8 mouse cellular contexts compared by ENCODE assay signal in the genomic region with DNA sequence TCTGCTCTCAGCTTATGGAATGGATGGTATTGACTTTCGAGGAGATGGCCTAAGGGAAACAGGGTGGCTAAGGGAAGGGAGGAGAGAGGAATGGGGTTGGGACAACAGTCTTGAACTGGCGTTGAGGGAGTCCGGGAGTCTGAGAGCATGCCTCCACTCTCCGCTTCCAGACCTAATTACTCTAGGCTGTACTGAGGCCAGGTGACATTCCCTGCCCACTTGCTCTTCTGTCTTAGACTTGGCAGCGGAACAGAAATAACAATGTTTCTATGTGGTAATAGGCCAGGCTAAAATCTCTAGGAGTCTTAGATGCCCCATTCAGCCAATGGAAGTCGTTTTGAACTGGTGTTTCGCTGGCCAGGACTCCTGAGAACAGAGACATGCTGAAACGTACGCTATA. TPM values are rescaled to one million over a fixed set of nuclear protein-coding genes. Genes with fewer than 3 reads are reported as not detected.
DNase-seq lines count a peak whose midpoint lies in the region; ATAC-seq and TF ChIP-seq lines count a peak whose summit lies in the region.

No protein-coding gene starts in this region.

- WGBS in lung, adult 2 months: 48% methylated on average over 9 of the region's 9 CpGs
- WGBS in embryonic facial prominence, embryonic 13.5 days: 78% methylated on average over 9 of the region's 9 CpGs
- 74% methylated on average over 9 of the region's 9 CpGs for WGBS in intestine, embryonic 16.5 days
- 84% methylated on average over 9 of the region's 9 CpGs for WGBS in neural tube, embryonic 15.5 days

- H3K4me1 ChIP-seq in lung, adult 2 months (ENCODE audit: control insufficient read depth, insufficient read depth, low read length): 0 out of 2 replicates have a peak, but pooled peaks cover 2% of the 10 kb centered on the region
- peaks cover 16% of the 10 kb centered on the region for H3K4me1 ChIP-seq in embryonic facial prominence, embryonic 13.5 days
- peaks cover 10% of the 10 kb centered on the region for H3K4me1 ChIP-seq in intestine, embryonic 16.5 days (ENCODE audit: control insufficient read depth, insufficient read depth, low read length)
- peaks cover 21% of the 10 kb centered on the region for H3K4me1 ChIP-seq in neural tube, embryonic 15.5 days

- TF ChIP-seq CTCF in lung, adult 2 months (IDR thresholded peaks at IDR 0.05; ENCODE audit: insufficient read depth, low read length): no peak

- H3K9me3 ChIP-seq in embryonic facial prominence, embryonic 13.5 days: no peaks in the 10 kb centered on the region
- no peaks in the 10 kb centered on the region for H3K9me3 ChIP-seq in intestine, embryonic 16.5 days (ENCODE audit: control insufficient read depth, low read length)
- H3K9me3 ChIP-seq in neural tube, embryonic 15.5 days (replicated peaks): no peaks in the 10 kb centered on the region

- H3K4me3 ChIP-seq in lung, adult 2 months (replicated peaks; ENCODE audit: extremely low read depth, low read depth, low read length): peak overlapping the region; percentile 70
- peak overlapping the region; percentile 79 for H3K4me3 ChIP-seq in embryonic facial prominence, embryonic 13.5 days
- peak overlapping the region; percentile 87 for H3K4me3 ChIP-seq in intestine, embryonic 16.5 days (ENCODE audit: low read length)
- peak overlapping the region; percentile 93 for H3K4me3 ChIP-seq in neural tube, embryonic 15.5 days (replicated peaks)

- DNase-seq in lung, adult 2 months: no peak
- no peak for DNase-seq in lung, postnatal 10 days
- DNase-seq in right cerebral cortex, adult 2 months (ENCODE audit: low spot score in 2 of 2): no peak
- DNase-seq in urinary bladder, adult 18-20 months (ENCODE audit: low spot score in 2 of 2): no peak
- DNase-seq in cerebellum, adult 9-11 months: no peak

- peak overlapping the region; percentile 81 for H3K9ac ChIP-seq in embryonic facial prominence, embryonic 13.5 days
- H3K9ac ChIP-seq in intestine, embryonic 16.5 days (ENCODE audit: low read depth, low read length): peak overlapping the region; percentile 81
- H3K9ac ChIP-seq in neural tube, embryonic 15.5 days (replicated peaks): peak overlapping the region; percentile 82

- no peaks in the 10 kb centered on the region for H3K27me3 ChIP-seq in embryonic facial prominence, embryonic 13.5 days
- H3K27me3 ChIP-seq in intestine, embryonic 16.5 days (replicated peaks; ENCODE audit: control insufficient read depth, insufficient read depth, low read length): no peaks in the 10 kb centered on the region
- H3K27me3 ChIP-seq in neural tube, embryonic 15.5 days (replicated peaks): no peaks in the 10 kb centered on the region

- peaks cover 17% of the 10 kb centered on the region for H3K36me3 ChIP-seq in embryonic facial prominence, embryonic 13.5 days
- no peaks in the 10 kb centered on the region for H3K36me3 ChIP-seq in intestine, embryonic 16.5 days (ENCODE audit: control insufficient read depth, insufficient read depth, low read length)
- H3K36me3 ChIP-seq in neural tube, embryonic 15.5 days: peaks cover 12% of the 10 kb centered on the region

- no peak for ATAC-seq in embryonic facial prominence, embryonic 13.5 days (ENCODE audit: insufficient number of reproducible peaks, insufficient read depth, low FRiP score, low TSS enrichment, low read depth)
- no peak for ATAC-seq in intestine, embryonic 16.5 days
- ATAC-seq in neural tube, embryonic 15.5 days (ENCODE audit: low FRiP score): no peak

- H3K27ac ChIP-seq in embryonic facial prominence, embryonic 13.5 days: 0 out of 2 replicates have a peak overlapping the region, but pooled peaks have one; percentile 48
- H3K27ac ChIP-seq in intestine, embryonic 16.5 days (ENCODE audit: low read length): no peak overlapping the region
- no peak overlapping the region for H3K27ac ChIP-seq in neural tube, embryonic 15.5 days (replicated peaks)

- no peak for TF ChIP-seq POLR2A in lung, adult 2 months (IDR thresholded peaks at IDR 0.05; ENCODE audit: borderline replicate concordance, extremely low read depth, low read depth, low read length)

- H3K4me2 ChIP-seq in embryonic facial prominence, embryonic 13.5 days: peak overlapping the region; percentile 77
- H3K4me2 ChIP-seq in intestine, embryonic 16.5 days (ENCODE audit: low read depth, low read length): peak overlapping the region; percentile 81
- H3K4me2 ChIP-seq in neural tube, embryonic 15.5 days: peak overlapping the region; percentile 82

RNA-seq across cellular contexts. Expression of gene Pla2g15, which starts 0.8 kb away (rescaled TPM):
- 24.8 and 28.3 TPM in 2 replicates for polyA plus RNA-seq in lung, adult 2 months (2012; rRNA removed)
- polyA plus RNA-seq in embryonic facial prominence, embryonic 13.5 days (2015; fragmentation: Nextera tagmentation; extraction: Ambion mirVana): 18.1 and 18.7 TPM in 2 replicates
- polyA plus RNA-seq in intestine, embryonic 16.5 days (2015; fragmentation: Nextera tagmentation; extraction: Ambion mirVana): 10.1 and 10.7 TPM in 2 replicates
- polyA plus RNA-seq in neural tube, embryonic 15.5 days (2015; fragmentation: Nextera tagmentation; extraction: Ambion mirVana): 19.1 and 21.6 TPM in 2 replicates

RNA-seq across cellular contexts. Expression of gene Esrp2, which starts 14.3 kb away (rescaled TPM):
- polyA plus RNA-seq in lung, adult 2 months (2012; rRNA removed): 40.1 and 47.0 TPM in 2 replicates
- polyA plus RNA-seq in embryonic facial prominence, embryonic 13.5 days (2015; fragmentation: Nextera tagmentation; extraction: Ambion mirVana): 22.2 and 25.9 TPM in 2 replicates
- 35.7 and 38.9 TPM in 2 replicates for polyA plus RNA-seq in intestine, embryonic 16.5 days (2015; fragmentation: Nextera tagmentation; extraction: Ambion mirVana)
- 0.17 and 4.5 TPM in 2 replicates for polyA plus RNA-seq in neural tube, embryonic 15.5 days (2015; fragmentation: Nextera tagmentation; extraction: Ambion mirVana)

RNA-seq across cellular contexts. Expression of gene Slc7a6, which starts 17.6 kb away (rescaled TPM):
- polyA plus RNA-seq in lung, adult 2 months (2012; rRNA removed): 16.5 and 17.3 TPM in 2 replicates
- 57.6 and 59.2 TPM in 2 replicates for polyA plus RNA-seq in embryonic facial prominence, embryonic 13.5 days (2015; fragmentation: Nextera tagmentation; extraction: Ambion mirVana)
- 24.5 and 24.6 TPM in 2 replicates for polyA plus RNA-seq in intestine, embryonic 16.5 days (2015; fragmentation: Nextera tagmentation; extraction: Ambion mirVana)
- 55.6 and 61.5 TPM in 2 replicates for polyA plus RNA-seq in neural tube, embryonic 15.5 days (2015; fragmentation: Nextera tagmentation; extraction: Ambion mirVana)

RNA-seq across cellular contexts. Expression of gene Slc7a6os, which starts 59.7 kb away (rescaled TPM):
- polyA plus RNA-seq in lung, adult 2 months (2012; rRNA removed): 14.2 and 16.5 TPM in 2 replicates
- polyA plus RNA-seq in embryonic facial prominence, embryonic 13.5 days (2015; fragmentation: Nextera tagmentation; extraction: Ambion mirVana): 43.2 and 46.8 TPM in 2 replicates
- polyA plus RNA-seq in intestine, embryonic 16.5 days (2015; fragmentation: Nextera tagmentation; extraction: Ambion mirVana): 26.9 and 29.3 TPM in 2 replicates
- polyA plus RNA-seq in neural tube, embryonic 15.5 days (2015; fragmentation: Nextera tagmentation; extraction: Ambion mirVana): 36.2 and 36.8 TPM in 2 replicates

RNA-seq across cellular contexts. Expression of gene Prmt7, which starts 59.7 kb away (rescaled TPM):
- polyA plus RNA-seq in lung, adult 2 months (2012; rRNA removed): 14.2 and 17.0 TPM in 2 replicates
- 45.0 and 49.4 TPM in 2 replicates for polyA plus RNA-seq in embryonic facial prominence, embryonic 13.5 days (2015; fragmentation: Nextera tagmentation; extraction: Ambion mirVana)
- polyA plus RNA-seq in intestine, embryonic 16.5 days (2015; fragmentation: Nextera tagmentation; extraction: Ambion mirVana): 45.6 and 50.3 TPM in 2 replicates
- 65.5 and 66.5 TPM in 2 replicates for polyA plus RNA-seq in neural tube, embryonic 15.5 days (2015; fragmentation: Nextera tagmentation; extraction: Ambion mirVana)
